Mouse (Mus musculus) left cerebral cortex, postnatal 25 days (tissue): Measurements from ENCODE around the gene Tubgcp2. TPM values are rescaled to one million over a fixed set of nuclear protein-coding genes. Genes with fewer than 3 reads are reported as not detected.

Experiments
- DNase-seq, 2 experiments: peaks; one replicate each; pipeline ENCODE4 v3.0.0; 2022; ENCODE audit warnings: low spot score in 2 of 2, mixed read lengths in 1 of 2
- intact Hi-C: fragments of 180-260 bp; cut with DNase I; formaldehyde crosslinking; loops from one replicate; pipeline ENCODE4 v1.15.1; 2025
- total RNA-seq, 2 experiments: library from RNA; stranded (reverse); gene quantifications; 2 replicates each; pipeline ENCODE4 v1.2.3; 2021

The Tubgcp2 gene
- total RNA-seq, 2 experiments from 2014 or later: 32.8 to 35.3 TPM

GRCm38 (mm10) chr7:139992406-139992805, 44.1 kb downstream of the Tubgcp2 start, which contains the start of gene Adam8:
TSS of gene Adam8 (minus strand) at chr7:139992562.
- intact Hi-C loops: no loop called here

GRCm38 (mm10) chr7:139990864-139991394, 45.5 kb downstream of the Tubgcp2 start:
- intact Hi-C loops: no loop called here
- DNase-seq: no peak

More at GRCm38 (mm10) chr7:139992406-139992805, 44.1 kb downstream of the Tubgcp2 start, which contains the start of gene Adam8:
- DNase-seq: no peak

DNA sequence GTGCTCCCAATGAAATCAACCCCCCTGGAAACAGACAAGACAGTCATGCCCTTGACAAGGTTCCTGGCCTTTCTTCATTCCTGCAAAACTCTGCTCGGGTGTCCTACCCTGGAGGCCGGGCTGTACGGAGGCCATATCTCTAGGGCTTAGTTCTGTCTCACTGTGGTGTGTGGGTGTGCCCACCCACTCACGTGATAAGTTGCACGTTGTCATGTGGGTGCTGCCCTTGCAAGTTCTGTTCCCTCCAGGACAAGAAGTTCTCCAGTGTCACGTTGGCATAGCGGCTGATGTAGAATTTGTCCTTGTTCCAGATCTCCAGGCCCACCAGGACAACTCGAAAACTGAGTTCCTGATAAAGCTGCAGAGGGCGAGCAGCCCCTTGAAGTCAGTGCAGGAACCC, 48.2 kb downstream of the Tubgcp2 start:
- DNase-seq: no peak
- intact Hi-C loops: no loop called here

DNA sequence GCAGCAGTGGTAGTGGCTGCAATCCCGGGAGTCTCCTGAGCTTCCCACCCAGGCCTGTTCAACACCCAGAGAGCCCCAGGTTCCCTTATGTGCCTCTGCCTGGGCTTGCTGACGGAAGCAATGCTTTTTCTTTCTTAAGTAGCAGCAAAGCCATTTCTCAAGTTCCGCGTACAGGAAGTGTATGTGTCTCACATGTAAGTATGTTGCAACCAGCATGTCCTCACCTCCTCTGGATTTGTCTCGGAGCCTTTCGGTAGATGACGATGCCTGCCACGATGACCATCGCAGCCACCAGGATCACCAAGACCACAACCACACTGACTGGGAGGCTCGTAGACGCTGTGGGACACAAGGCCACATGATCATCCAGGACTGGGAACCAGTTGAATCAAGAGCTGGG, 52.0 kb downstream of the Tubgcp2 start:
- intact Hi-C loops: no loop called here
- no peak for DNase-seq

DNA sequence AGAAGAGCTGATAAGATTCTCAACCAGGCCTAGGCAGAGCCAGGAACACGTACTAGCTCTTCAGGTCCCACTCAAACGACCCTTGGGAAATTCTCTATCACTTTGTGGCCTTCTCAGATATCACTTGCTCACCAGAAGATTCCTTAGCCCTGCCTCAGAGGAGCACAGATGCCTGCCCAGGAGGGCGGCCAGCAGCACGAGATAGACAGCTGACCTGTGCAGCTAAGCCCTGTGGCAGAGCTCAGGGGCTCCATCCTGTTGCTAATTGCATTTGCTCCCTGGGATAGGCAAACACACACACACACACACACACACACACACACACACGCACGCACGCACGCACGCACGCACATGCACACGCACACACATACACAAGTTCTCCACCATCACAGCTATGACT, 54.4 kb downstream of the Tubgcp2 start:
- intact Hi-C loops: no loop called here
- DNase-seq: no peak

DNA sequence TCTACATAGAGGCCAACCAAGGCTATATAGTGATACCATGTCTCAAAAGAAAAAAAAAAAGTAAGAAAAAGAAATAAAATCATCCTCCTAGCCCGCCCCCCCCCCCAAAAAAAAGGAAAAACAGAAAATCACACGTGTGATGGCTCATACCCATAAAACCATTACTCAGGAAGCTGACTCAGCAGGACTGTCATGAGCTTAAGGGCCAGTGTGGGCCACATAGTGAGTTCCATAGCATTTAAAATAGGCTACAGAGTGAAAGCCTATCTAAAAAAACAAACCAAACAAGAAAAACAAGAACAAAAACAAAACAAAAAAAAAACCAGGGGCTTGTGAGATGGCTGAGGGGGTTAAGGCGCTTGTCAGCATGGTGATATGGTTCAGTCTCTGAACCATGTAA, 55.7 kb downstream of the Tubgcp2 start:
- DNase-seq: no peak
- intact Hi-C loops: no loop called here

DNA sequence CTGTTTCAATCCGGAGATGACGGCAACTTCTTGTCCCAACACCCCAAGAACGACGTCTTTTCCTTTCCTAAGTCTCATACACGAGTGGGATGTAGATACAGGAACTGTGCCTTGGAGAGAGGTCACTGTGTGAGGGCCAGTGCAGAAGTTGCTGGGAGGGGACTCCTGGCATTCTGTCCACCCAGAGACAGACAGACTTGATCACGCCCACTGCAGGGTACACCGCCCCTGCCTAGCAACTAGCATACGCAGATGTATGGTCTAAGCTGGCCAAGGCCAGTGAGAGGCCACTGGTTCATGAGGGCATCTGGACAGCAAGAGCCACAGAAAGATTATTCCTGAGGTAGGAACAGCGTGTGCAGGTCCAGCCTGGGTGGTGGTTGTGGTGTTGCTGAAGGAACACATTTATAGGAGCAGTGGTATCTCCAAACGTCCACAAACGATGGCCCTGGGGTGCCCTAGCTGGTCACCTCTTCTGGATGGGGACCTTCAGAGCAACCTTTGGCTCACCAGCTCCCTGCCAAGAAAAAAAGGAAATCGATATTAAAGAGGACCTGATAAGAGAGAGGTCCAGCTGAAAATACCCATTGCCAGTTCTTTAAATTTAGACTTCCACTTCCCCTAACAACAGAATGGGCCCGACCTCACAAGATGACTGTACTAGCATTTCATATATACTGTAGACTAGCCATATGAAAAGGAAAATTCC, 57.3 kb downstream of the Tubgcp2 start:
- intact Hi-C loops: loop anchor here (10.0 kb wide), 1 partner anchor 156 kb away; the partner anchor contains the start of gene Mtg1
- peak; percentile 18 to 20 for DNase-seq

DNA sequence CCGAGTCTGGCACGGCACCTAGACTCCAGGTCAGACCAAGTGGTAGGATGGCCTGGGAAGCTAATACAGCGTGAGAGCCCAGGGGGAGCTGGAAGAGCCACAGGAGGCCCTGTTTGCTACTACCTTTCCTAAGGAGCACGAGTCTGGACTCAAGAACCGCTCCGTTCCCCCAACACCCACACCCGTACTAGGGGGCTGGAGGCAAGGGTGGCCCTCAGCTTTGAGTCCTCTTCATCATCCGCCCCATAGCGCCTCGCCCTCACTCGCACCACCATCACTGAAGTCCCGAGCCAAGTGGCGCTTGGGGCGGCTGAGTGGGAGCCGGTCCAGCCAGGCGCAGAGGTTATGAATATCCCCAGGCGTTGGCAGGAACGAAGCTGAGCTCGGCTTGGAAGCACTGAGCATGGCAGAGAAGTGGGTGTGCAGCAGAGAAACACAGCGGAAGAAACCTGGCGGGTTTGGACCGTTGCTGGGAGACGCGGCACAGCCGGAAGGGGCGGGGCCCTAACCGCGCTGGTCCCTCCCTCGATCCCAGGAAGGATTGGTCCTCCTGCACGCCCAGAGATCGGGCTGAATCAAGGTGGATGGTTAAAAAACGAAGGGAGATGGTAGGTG, 58.1 kb downstream of the Tubgcp2 start, which contains the start of gene 6430531B16Rik:
TSS of gene 6430531B16Rik (minus strand) at position 478 of the 615 bp plus-strand sequence.
- intact Hi-C loops: loop anchor here (10.0 kb wide), 1 partner anchor 156 kb away; the partner anchor contains the start of gene Mtg1
- peak; percentile 91 to 96 for DNase-seq

- intact Hi-C loops: loop anchor here (10.0 kb wide), 1 partner anchor 159 kb away; the partner anchor contains the start of gene Mtg1
- no peak for DNase-seq
These were observed 61.0 kb downstream of the Tubgcp2 start for GRCm38 (mm10) chr7:139975471-139975870.

- no peak for DNase-seq
- intact Hi-C loops: loop anchor here (10.0 kb wide), 1 partner anchor 160 kb away; the partner anchor contains the start of gene Mtg1
These were observed 62.2 kb downstream of the Tubgcp2 start for GRCm38 (mm10) chr7:139974307-139974706.

- no peak for DNase-seq
- intact Hi-C loops: loop anchor here (10.0 kb wide), 1 partner anchor 162 kb away; the partner anchor contains the start of gene Mtg1
These were observed 63.5 kb downstream of the Tubgcp2 start for GRCm38 (mm10) chr7:139972923-139973331.

- DNase-seq: peak in 1 of 2 experiments; percentile 33
- intact Hi-C loops: loop anchor here (10.0 kb wide), 1 partner anchor 163 kb away; the partner anchor contains the start of gene Mtg1
These were observed 65.0 kb downstream of the Tubgcp2 start for GRCm38 (mm10) chr7:139971436-139971835.

GRCm38 (mm10) chr7:139970979-139971378, 65.5 kb downstream of the Tubgcp2 start:
- no peak for DNase-seq
- intact Hi-C loops: loop anchor here (10.0 kb wide), 1 partner anchor 164 kb away; the partner anchor contains the start of gene Mtg1

GRCm38 (mm10) chr7:139970216-139970919, 66.1 kb downstream of the Tubgcp2 start:
- DNase-seq: no peak
- intact Hi-C loops: loop anchor here (10.0 kb wide), 1 partner anchor 164 kb away; the partner anchor contains the start of gene Mtg1

GRCm38 (mm10) chr7:139969348-139970130, 66.9 kb downstream of the Tubgcp2 start:
- intact Hi-C loops: loop anchor here (2.0 to 10.0 kb wide), 3 partner anchors 25 to 165 kb away; partner anchors contain the start of gene Mtg1
- DNase-seq: peak; percentile 86 to 91

GRCm38 (mm10) chr7:139968428-139968827, 68.0 kb downstream of the Tubgcp2 start:
- no peak for DNase-seq
- intact Hi-C loops: loop anchor here (2.0 kb wide), 2 partner anchors 26 to 94 kb away; no protein-coding TSS in a partner anchor

DNA sequence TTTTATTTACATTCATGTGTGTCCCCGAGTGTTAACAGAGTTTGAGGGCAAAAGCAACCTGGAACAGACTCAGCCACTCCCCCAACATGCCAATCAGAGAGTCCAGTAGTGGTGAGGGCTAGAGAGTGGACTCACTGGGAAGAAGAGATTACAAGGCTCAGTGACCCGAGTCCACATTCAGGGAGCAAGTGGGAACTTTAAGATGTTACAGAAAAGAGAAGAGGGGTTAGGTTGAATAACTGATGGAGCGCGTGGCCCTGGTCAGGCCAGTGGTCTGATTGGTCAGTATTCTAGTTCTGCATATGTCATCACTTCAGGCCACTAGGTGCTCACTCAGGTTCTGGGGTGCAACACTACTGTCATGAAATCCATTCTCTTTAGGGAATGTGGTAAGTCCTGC, 69.3 kb downstream of the Tubgcp2 start:
- DNase-seq: no peak
- intact Hi-C loops: no loop called here

GRCm38 (mm10) chr7:139963814-139964213, 72.7 kb downstream of the Tubgcp2 start:
- DNase-seq: no peak
- intact Hi-C loops: no loop called here

GRCm38 (mm10) chr7:139961141-139961540, 75.3 kb downstream of the Tubgcp2 start:
- intact Hi-C loops: no loop called here
- no peak for DNase-seq
